Mouse (Mus musculus) hindbrain, postnatal 0 days (tissue): ENCODE data around the gene Actr1b. TPM values are rescaled to one million over a fixed set of nuclear protein-coding genes. Genes with fewer than 3 reads are reported as not detected.

ENCODE experiments used
- ATAC-seq: fragments of 200-750 bp; cut with Nextera tagmentation; 2 replicates; pipeline ENCODE4 v1.8.0; 2017; ENCODE audit warnings: mild to moderate bottlenecking, moderate TSS enrichment, moderate library complexity
- DNase-seq: peaks from one replicate; pipeline ENCODE4 v3.0.0-alpha.2; 2015; ENCODE audit warnings: low spot score
- H3K27ac ChIP-seq: fragments of 300-500 bp; sonication (generic); 2 replicates; pipeline ENCODE4 v1.5.1; 2014; ENCODE audit warnings: mild to moderate bottlenecking
- H3K27me3 ChIP-seq: fragments of 300-500 bp; sonication (generic); 2 replicates; pipeline ENCODE4 v1.6.1; 2014; ENCODE audit warnings: low read length, mixed read lengths; ENCODE audit not compliant: insufficient read depth
- H3K36me3 ChIP-seq: fragments of 300-500 bp; sonication (generic); 2 replicates; pipeline ENCODE4 v1.6.1; 2014; ENCODE audit warnings: low read length, mixed read lengths; ENCODE audit not compliant: insufficient read depth
- H3K4me1 ChIP-seq: fragments of 300-500 bp; sonication (generic); 2 replicates; pipeline ENCODE4 v1.6.1; 2014; ENCODE audit warnings: antibody characterized with exemption, low read length, mixed read lengths; ENCODE audit not compliant: insufficient read depth
- H3K4me2 ChIP-seq: fragments of 300-500 bp; sonication (generic); 2 replicates; pipeline ENCODE4 v1.6.1; 2014; ENCODE audit warnings: low read depth, mild to moderate bottlenecking, low read length, moderate library complexity, mixed read lengths
- H3K4me3 ChIP-seq: fragments of 300-500 bp; sonication (generic); 2 replicates; pipeline ENCODE4 v1.5.1; 2014; ENCODE audit warnings: low read length
- H3K9ac ChIP-seq: fragments of 300-500 bp; sonication (generic); replicated peaks from 2 replicates; pipeline ENCODE4 v1.6.1; 2014; ENCODE audit warnings: mild to moderate bottlenecking, low read length, moderate library complexity, mixed read lengths
- H3K9me3 ChIP-seq: fragments of 300-500 bp; sonication (generic); 2 replicates; pipeline ENCODE4 v1.6.1; 2016; ENCODE audit warnings: low read length, mixed read lengths
- CTCF ChIP-seq: IDR thresholded peaks from 2 replicates; pipeline ENCODE4 v1.5.1; 2016; ENCODE audit warnings: antibody characterized with exemption, control low read depth, low read depth
- WGBS: fragments of 180-500 bp; shearing (Covaris S2); extraction: QIAGEN DNeasy Blood & Tissue Kit; methylation state at CpG from one replicate; pipeline ENCODE4 v1.1.7; 2014; 5-methylcytosine and 5-hydroxymethylcytosine counted together
- polyA plus RNA-seq: library from polyadenylated mRNA; unstranded; fragments of >200 nt; fragmentation: Nextera tagmentation; extraction: Ambion mirVana; gene quantifications from 2 replicates; pipeline ENCODE4 v1.2.1, GENCODE M21; 2015
- total RNA-seq: library from RNA; depleted of rRNA; stranded (reverse); fragments of >200 nt; gene quantifications from 2 replicates; pipeline ENCODE4 v1.2.3, GENCODE M21; 2014; rRNA removed

Actr1b gene
- 174 and 178 TPM in 2 replicates for total RNA-seq
- 117 and 119 TPM in 2 replicates for polyA plus RNA-seq

- no peak within 1 kb of the TSS for H3K9ac ChIP-seq
- no peak within 1 kb of the TSS for H3K4me2 ChIP-seq
- H3K27me3 ChIP-seq, result no peaks in the 10 kb centered on the region
- H3K36me3 ChIP-seq, result no peaks in the 10 kb centered on the region
- H3K27ac ChIP-seq, result no peak within 1 kb of the TSS
- no peak for TF ChIP-seq CTCF
- ATAC-seq (no peak), DNase-seq (no peak)
- H3K4me1 ChIP-seq, result no peaks in the 10 kb centered on the region
- H3K4me3 ChIP-seq, result no peak within 1 kb of the TSS
- no peaks in the 10 kb centered on the region for H3K9me3 ChIP-seq
- WGBS, result 85% methylated on average over 5 of the region's 5 CpGs
Observed at GRCm38 (mm10) chr1:36714311-36714710, at the start of gene Actr1b. TSS of gene Actr1b (minus strand) at chr1:36714422.

- no peaks in the 10 kb centered on the region for H3K27me3 ChIP-seq
- H3K36me3 ChIP-seq, result no peaks in the 10 kb centered on the region
- no peaks in the 10 kb centered on the region for H3K9me3 ChIP-seq
- TF ChIP-seq CTCF, result no peak
- H3K4me3 ChIP-seq, result no peak within 1 kb of the TSS
- DNase-seq, result no peak
- no peak within 1 kb of the TSS for H3K4me2 ChIP-seq
- no peaks in the 10 kb centered on the region for H3K4me1 ChIP-seq
- no peak for ATAC-seq
- no peak within 1 kb of the TSS for H3K9ac ChIP-seq
- H3K27ac ChIP-seq, result no peak within 1 kb of the TSS
- WGBS, result 89% methylated on average over 11 of the region's 11 CpGs
Observed at GRCm38 (mm10) chr1:36761568-36761967, 47.3 kb upstream of the Actr1b start, which contains the start of gene Zap70. TSS of gene Zap70 (plus strand) at chr1:36761798.

- 89% methylated on average over 8 of the region's 8 CpGs for WGBS
- no peak overlapping the region for H3K9ac ChIP-seq
- H3K4me3 ChIP-seq, result no peak overlapping the region
- H3K36me3 ChIP-seq, result no peaks in the 10 kb centered on the region
- TF ChIP-seq CTCF, result no peak
- H3K27me3 ChIP-seq, result no peaks in the 10 kb centered on the region
- no peak overlapping the region for H3K27ac ChIP-seq
- H3K4me1 ChIP-seq, result no peaks in the 10 kb centered on the region
- no peaks in the 10 kb centered on the region for H3K9me3 ChIP-seq
- ATAC-seq, result no peak
- DNase-seq, result no peak
- H3K4me2 ChIP-seq, result no peak overlapping the region
Observed at GRCm38 (mm10) chr1:36761061-36761460, 46.8 kb upstream of the Actr1b start.

GRCm38 (mm10) chr1:36760401-36760800 is 46.2 kb upstream of the Actr1b start:
- Histone ChIP-seq H3K36me3 (no peaks in the 10 kb centered on the region), H3K27me3 (no peaks in the 10 kb centered on the region), H3K4me2 (no peak overlapping the region), H3K9me3 (no peaks in the 10 kb centered on the region), H3K4me3 (no peak overlapping the region), H3K27ac (no peak overlapping the region), H3K9ac (no peak overlapping the region), H3K4me1 (no peaks in the 10 kb centered on the region)
- DNase-seq (no peak), ATAC-seq (no peak)
- 81% methylated on average over 9 of the region's 9 CpGs for WGBS
- TF ChIP-seq CTCF, result no peak

GRCm38 (mm10) chr1:36759076-36759475 is 44.9 kb upstream of the Actr1b start:
- no peak overlapping the region for H3K4me2 ChIP-seq
- TF ChIP-seq CTCF, result no peak
- H3K9me3 ChIP-seq, result no peaks in the 10 kb centered on the region
- ATAC-seq (no peak), DNase-seq (no peak)
- H3K27ac ChIP-seq, result no peak overlapping the region
- H3K9ac ChIP-seq, result no peak overlapping the region
- no peak overlapping the region for H3K4me3 ChIP-seq
- H3K4me1 ChIP-seq, result no peaks in the 10 kb centered on the region
- 88% methylated on average over 18 of the region's 18 CpGs for WGBS
- no peaks in the 10 kb centered on the region for H3K27me3 ChIP-seq
- no peaks in the 10 kb centered on the region for H3K36me3 ChIP-seq

GRCm38 (mm10) chr1:36758553-36758952 is 44.3 kb upstream of the Actr1b start:
- Histone ChIP-seq H3K9me3 (no peaks in the 10 kb centered on the region), H3K4me3 (no peak overlapping the region), H3K9ac (no peak overlapping the region), H3K4me1 (no peaks in the 10 kb centered on the region), H3K4me2 (no peak overlapping the region), H3K27ac (no peak overlapping the region), H3K36me3 (no peaks in the 10 kb centered on the region), H3K27me3 (no peaks in the 10 kb centered on the region)
- WGBS, result 83% methylated on average over 9 of the region's 9 CpGs
- DNase-seq (no peak), ATAC-seq (no peak)
- no peak for TF ChIP-seq CTCF

GRCm38 (mm10) chr1:36753932-36754675 is 39.9 kb upstream of the Actr1b start:
- no peak overlapping the region for H3K9ac ChIP-seq
- WGBS, result 68% methylated on average over 6 of the region's 6 CpGs
- no peak overlapping the region for H3K4me2 ChIP-seq
- H3K4me3 ChIP-seq, result no peak overlapping the region
- TF ChIP-seq CTCF, result no peak
- ATAC-seq, result no peak
- no peaks in the 10 kb centered on the region for H3K36me3 ChIP-seq
- H3K4me1 ChIP-seq, result no peaks in the 10 kb centered on the region
- H3K9me3 ChIP-seq, result no peaks in the 10 kb centered on the region
- DNase-seq, result no peak
- no peak overlapping the region for H3K27ac ChIP-seq
- no peaks in the 10 kb centered on the region for H3K27me3 ChIP-seq
